Mouse (Mus musculus) neural tube, embryonic 13.5 days (tissue): ENCODE measurements around the gene Dnah14. TPM values are rescaled to one million over a fixed set of nuclear protein-coding genes. Genes with fewer than 3 reads are reported as not detected.

Experiments used
- ATAC-seq: fragments of 200-750 bp; cut with Nextera tagmentation; 2 replicates; pipeline ENCODE4 v1.8.0; 2017; ENCODE audit warnings: low read depth, mild to moderate bottlenecking, moderate TSS enrichment, moderate library complexity
- H3K27ac ChIP-seq: fragments of 300-500 bp; sonication (generic); replicated peaks from 2 replicates; pipeline ENCODE4 v1.5.1; 2015; ENCODE audit warnings: moderate library complexity, mild to moderate bottlenecking, inconsistent platforms
- H3K27me3 ChIP-seq: fragments of 300-500 bp; sonication (generic); 2 replicates; pipeline ENCODE4 v1.6.1; 2015; ENCODE audit warnings: mild to moderate bottlenecking, inconsistent platforms
- H3K36me3 ChIP-seq: fragments of 300-500 bp; sonication (generic); 2 replicates; pipeline ENCODE4 v1.6.1; 2015; ENCODE audit warnings: mild to moderate bottlenecking, inconsistent platforms
- H3K4me1 ChIP-seq: fragments of 300-500 bp; sonication (generic); replicated peaks from 2 replicates; pipeline ENCODE4 v1.6.1; 2015; ENCODE audit warnings: inconsistent platforms
- H3K4me2 ChIP-seq: fragments of 300-500 bp; sonication (generic); 2 replicates; pipeline ENCODE4 v1.6.1; 2015; ENCODE audit warnings: inconsistent platforms, mild to moderate bottlenecking, moderate library complexity
- H3K4me3 ChIP-seq: fragments of 300-500 bp; sonication (generic); 2 replicates; pipeline ENCODE4 v1.5.1; 2015; ENCODE audit warnings: mild to moderate bottlenecking, inconsistent platforms
- H3K9ac ChIP-seq: fragments of 300-500 bp; sonication (generic); 2 replicates; pipeline ENCODE4 v1.6.1; 2015; ENCODE audit warnings: moderate library complexity, mild to moderate bottlenecking, inconsistent platforms
- H3K9me3 ChIP-seq: fragments of 300-500 bp; sonication (generic); 2 replicates; pipeline ENCODE4 v1.6.1; 2016; ENCODE audit warnings: inconsistent platforms
- WGBS: fragments of 180-500 bp; shearing (Covaris S2); methylation state at CpG from one replicate; pipeline ENCODE4 v1.1.7; 2015; 5-methylcytosine and 5-hydroxymethylcytosine counted together
- polyA plus RNA-seq: library from polyadenylated mRNA; unstranded; fragments of >200 nt; fragmentation: Nextera tagmentation; extraction: Ambion mirVana; gene quantifications from 2 replicates; pipeline ENCODE4 v1.2.1, GENCODE M21; 2015

Dnah14 gene
- polyA plus RNA-seq, 1 experiment from 2014 or later: 0.47 TPM

GRCm38 (mm10) chr1:181555475-181555874, 20.9 kb upstream of the Dnah14 start:
- peaks cover 6% of the 10 kb centered on the region; the same call in 1 of the 2 replicates for H3K27me3 ChIP-seq
- 87% methylated on average over 5 of the region's 5 CpGs for WGBS
- no peak for ATAC-seq
- peaks cover 20% of the 10 kb centered on the region for H3K4me1 ChIP-seq
- H3K36me3 ChIP-seq: no peaks in the 10 kb centered on the region
- H3K4me2 ChIP-seq: no peak overlapping the region
- no peak overlapping the region for H3K27ac ChIP-seq
- no peak overlapping the region for H3K9ac ChIP-seq
- H3K4me3 ChIP-seq: no peak overlapping the region
- H3K9me3 ChIP-seq: no peaks in the 10 kb centered on the region

DNA sequence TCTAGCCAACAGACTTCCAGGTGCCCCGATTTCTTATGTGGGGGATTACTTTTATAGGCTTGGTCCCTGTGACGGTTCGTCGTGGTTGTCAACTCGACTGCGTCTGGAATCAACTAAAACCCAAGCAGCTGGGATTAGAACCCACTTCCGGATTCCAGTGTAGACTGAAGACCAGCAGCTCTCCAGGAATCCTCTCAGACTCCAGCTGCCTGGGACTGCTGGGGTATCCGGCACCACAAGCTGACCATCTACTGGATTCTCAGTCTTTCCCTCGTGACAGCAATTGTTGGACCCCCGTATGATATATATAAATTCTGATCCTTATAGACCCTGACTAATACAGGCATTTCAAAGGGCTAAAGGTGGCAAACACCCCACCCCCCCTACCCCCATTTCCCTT, 16.7 kb upstream of the Dnah14 start:
- Histone ChIP-seq H3K9me3 (no peaks in the 10 kb centered on the region), H3K9ac (no peak overlapping the region), H3K27me3 (peaks cover 3% of the 10 kb centered on the region; the same call in 1 of the 2 replicates), H3K27ac (no peak overlapping the region), H3K36me3 (no peaks in the 10 kb centered on the region), H3K4me1 (peaks cover 30% of the 10 kb centered on the region), H3K4me3 (no peak overlapping the region), H3K4me2 (no peak overlapping the region)
- 72% methylated on average over 10 of the region's 10 CpGs for WGBS
- no peak for ATAC-seq

DNA sequence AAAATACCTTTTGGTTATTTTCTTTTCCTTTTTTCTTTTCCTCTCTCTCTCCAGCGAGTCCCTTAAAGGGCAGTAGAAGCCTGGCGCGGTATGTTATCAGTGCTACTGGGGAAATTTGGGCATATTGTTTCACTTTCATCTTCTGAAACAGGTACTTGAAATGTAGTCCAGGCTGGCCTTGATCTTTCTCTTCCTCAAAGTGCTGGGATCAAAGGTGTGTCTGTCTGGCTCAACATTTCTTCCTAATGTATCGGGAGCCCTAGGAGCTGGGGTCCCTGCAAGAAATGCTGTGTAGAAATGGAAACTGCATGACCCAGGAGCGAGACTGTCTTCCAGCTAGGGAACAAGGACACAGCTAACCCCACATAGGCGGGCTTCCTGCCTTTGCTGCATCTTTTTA, 16.0 kb upstream of the Dnah14 start:
- whole genome bisulfite sequencing: 76% methylated on average over 6 of the region's 6 CpGs
- ATAC-seq: peak; percentile 55; the same call in 1 of the 2 replicates
- Histone ChIP-seq H3K9me3 (no peaks in the 10 kb centered on the region), H3K27me3 (peaks cover 3% of the 10 kb centered on the region; the same call in 1 of the 2 replicates), H3K36me3 (no peaks in the 10 kb centered on the region), H3K4me2 (no peak overlapping the region), H3K27ac (0 out of 2 replicates have a peak overlapping the region, but pooled peaks have one; percentile 52), H3K9ac (no peak overlapping the region), H3K4me1 (peaks cover 30% of the 10 kb centered on the region), H3K4me3 (no peak overlapping the region)

DNA sequence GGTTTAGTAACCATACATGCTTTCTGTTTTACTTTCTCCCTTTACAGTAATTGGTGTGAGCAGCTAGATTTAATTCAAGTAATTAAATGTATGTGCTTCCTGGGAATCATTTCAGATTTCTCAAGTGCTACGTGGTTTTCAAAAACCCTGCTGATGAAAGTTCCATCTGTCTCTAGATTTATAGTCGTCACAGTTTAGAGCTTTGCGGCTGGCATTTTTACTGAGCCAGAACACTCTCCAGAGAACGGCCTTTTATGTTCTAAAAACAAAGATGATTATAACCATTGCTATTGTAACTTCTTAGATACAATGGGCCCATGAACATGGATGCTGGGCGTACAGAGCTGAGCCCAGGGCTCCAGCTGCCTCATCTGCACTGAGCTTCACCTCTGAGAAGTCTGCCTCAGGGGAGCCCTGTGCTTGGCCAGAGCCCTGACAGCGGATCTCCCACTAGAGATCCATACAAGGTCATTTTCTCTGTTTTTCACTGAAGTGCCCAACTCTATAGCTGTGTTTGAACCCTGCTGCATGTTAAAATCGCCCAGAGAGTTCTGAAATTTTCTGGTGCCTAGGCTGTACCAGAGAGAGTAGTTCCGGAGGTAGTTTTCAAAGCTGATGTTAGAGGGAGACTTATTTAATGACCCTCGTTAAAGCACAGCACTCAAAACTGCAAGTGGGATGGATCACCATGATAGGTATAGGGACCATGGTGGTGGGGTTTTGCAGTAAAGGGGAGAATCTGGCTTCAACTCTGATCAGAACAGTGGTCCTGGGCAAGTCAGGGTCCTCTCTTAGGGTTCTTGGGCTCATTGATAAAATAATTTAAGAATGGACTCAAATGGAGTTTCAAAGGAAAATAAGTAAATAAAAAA, 15.2 kb upstream of the Dnah14 start:
- Histone ChIP-seq H3K9me3 (no peaks in the 10 kb centered on the region), H3K36me3 (no peaks in the 10 kb centered on the region), H3K9ac (no peak overlapping the region), H3K27me3 (peaks cover 3% of the 10 kb centered on the region; the same call in 1 of the 2 replicates), H3K4me2 (no peak overlapping the region), H3K27ac (peak overlapping the region; percentile 57; the same call in 1 of the 2 replicates), H3K4me3 (no peak overlapping the region), H3K4me1 (peaks cover 30% of the 10 kb centered on the region)
- ATAC-seq: peak; percentile 84
- whole genome bisulfite sequencing: 14% methylated on average over 9 of the region's 9 CpGs

- Histone ChIP-seq H3K4me2 (no peak overlapping the region), H3K4me3 (no peak overlapping the region), H3K9me3 (no peaks in the 10 kb centered on the region), H3K9ac (no peak overlapping the region), H3K4me1 (peaks cover 30% of the 10 kb centered on the region), H3K27me3 (peaks cover 3% of the 10 kb centered on the region; the same call in 1 of the 2 replicates), H3K36me3 (no peaks in the 10 kb centered on the region), H3K27ac (no peak overlapping the region)
- WGBS: 10% methylated on average over 8 of the region's 8 CpGs
- no peak for ATAC-seq
Measured at GRCm38 (mm10) chr1:181561768-181562444, 14.5 kb upstream of the Dnah14 start.

DNA sequence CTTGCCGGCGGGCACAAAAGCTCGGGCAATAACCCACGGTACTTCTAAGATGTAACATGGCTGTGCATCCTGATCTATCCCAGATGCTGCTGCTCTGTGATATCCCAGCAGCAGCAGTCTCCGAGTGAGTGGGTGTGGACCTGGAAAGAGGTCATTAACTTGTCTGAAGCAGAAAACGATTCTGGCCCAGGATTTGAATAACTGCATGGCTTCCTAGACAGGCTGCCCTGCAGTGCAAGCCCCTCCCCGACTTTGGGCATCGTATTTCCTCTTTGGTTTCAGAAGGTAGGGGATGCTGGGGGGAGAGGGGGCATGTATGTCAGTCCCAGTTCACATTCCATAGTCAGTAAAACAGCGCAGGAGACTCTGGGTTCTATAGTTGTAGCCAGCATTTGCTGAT, 6.9 kb upstream of the Dnah14 start:
- WGBS: 74% methylated on average over 9 of the region's 9 CpGs
- Histone ChIP-seq H3K9me3 (no peaks in the 10 kb centered on the region), H3K4me2 (no peak overlapping the region), H3K4me3 (no peak overlapping the region), H3K9ac (no peak overlapping the region), H3K27ac (no peak overlapping the region), H3K27me3 (no peaks in the 10 kb centered on the region), H3K4me1 (no peaks in the 10 kb centered on the region), H3K36me3 (no peaks in the 10 kb centered on the region)
- no peak for ATAC-seq

- Histone ChIP-seq H3K4me1 (no peaks in the 10 kb centered on the region), H3K4me2 (peak overlapping the region; percentile 34)
- no peak; the same call in 1 of the 2 replicates for ATAC-seq
Measured at GRCm38 (mm10) chr1:181583152-181583551, 6.8 kb downstream of the Dnah14 start.

DNA sequence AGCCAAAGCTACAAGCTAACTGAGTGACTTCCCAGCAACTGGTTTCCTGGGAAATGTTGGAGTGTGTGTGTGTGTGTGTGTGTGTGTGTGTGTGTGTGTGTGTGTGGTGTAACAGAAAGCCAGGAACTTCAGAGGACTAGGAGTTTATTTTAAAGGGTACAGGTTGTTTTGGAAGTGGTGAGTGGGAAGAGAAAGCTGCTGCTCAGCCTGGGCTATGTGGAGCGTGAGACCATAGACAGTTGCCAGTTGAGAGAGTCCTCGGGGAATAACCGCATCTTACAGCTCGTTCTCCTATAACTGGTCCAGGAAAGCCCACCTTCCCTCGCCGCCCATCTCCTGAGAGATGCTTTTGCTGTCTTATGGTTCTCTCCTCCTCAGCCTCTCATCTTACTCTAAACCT, 12.8 kb downstream of the Dnah14 start:
- no peaks in the 10 kb centered on the region for H3K9me3 ChIP-seq
- WGBS: 87% methylated on average over 6 of the region's 6 CpGs
- no peak overlapping the region for H3K4me2 ChIP-seq
- H3K4me3 ChIP-seq: no peak overlapping the region
- H3K27ac ChIP-seq: no peak overlapping the region
- no peaks in the 10 kb centered on the region for H3K27me3 ChIP-seq
- ATAC-seq: no peak
- H3K4me1 ChIP-seq: no peaks in the 10 kb centered on the region
- no peak overlapping the region for H3K9ac ChIP-seq
- H3K36me3 ChIP-seq: no peaks in the 10 kb centered on the region

More at GRCm38 (mm10) chr1:181583152-181583551, 6.8 kb downstream of the Dnah14 start:
- Histone ChIP-seq H3K4me3 (no peak overlapping the region), H3K9ac (no peak overlapping the region), H3K36me3 (no peaks in the 10 kb centered on the region), H3K27me3 (no peaks in the 10 kb centered on the region), H3K27ac (no peak overlapping the region), H3K9me3 (no peaks in the 10 kb centered on the region)
- WGBS: 55% methylated on average over 8 of the region's 8 CpGs

DNA sequence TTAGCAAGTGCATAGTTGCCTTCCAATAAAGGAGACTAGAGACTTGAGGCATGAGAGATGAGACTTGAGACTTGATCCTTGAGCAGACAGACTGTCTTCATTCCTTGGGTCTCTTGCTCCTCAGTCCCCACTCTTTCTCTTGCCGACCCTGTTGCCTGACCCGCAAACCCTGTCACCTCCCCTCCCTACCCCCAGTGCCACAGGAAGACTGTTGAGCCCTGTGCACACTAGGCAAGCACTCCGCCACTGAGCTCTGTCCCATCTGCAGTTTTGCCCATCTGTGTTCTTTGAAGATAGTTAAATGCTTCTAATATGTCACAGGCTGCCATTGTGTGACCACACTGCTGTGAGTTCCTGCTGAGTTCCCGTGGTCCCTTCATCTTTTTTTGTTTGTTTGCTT, 23.0 kb downstream of the Dnah14 start:
- Histone ChIP-seq H3K4me1 (no peaks in the 10 kb centered on the region), H3K9ac (no peak overlapping the region), H3K9me3 (no peaks in the 10 kb centered on the region), H3K4me2 (no peak overlapping the region), H3K36me3 (no peaks in the 10 kb centered on the region), H3K27ac (no peak overlapping the region), H3K4me3 (no peak overlapping the region), H3K27me3 (no peaks in the 10 kb centered on the region)
- ATAC-seq: no peak
- WGBS: 39% methylated on average over 4 of the region's 4 CpGs

DNA sequence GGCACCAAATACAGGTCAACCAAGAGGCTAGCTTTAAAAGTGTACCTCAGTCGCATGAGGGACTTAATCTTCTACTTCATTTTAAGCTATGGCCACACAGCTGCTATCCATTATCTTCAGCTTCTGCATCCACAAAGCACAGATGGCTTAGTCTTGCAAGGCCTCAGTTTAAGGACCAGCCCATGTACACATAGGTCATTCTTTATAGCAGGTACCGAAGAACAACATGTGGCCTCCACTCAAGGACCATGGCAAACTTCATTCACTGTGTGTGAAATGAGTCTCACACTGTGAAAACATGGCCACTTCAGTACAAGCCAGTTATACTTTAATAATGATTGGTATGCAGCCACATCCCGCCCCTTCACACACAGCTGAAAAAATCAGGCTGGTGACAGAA, 34.8 kb downstream of the Dnah14 start:
- Histone ChIP-seq H3K9ac (no peak overlapping the region), H3K4me1 (no peaks in the 10 kb centered on the region), H3K9me3 (no peaks in the 10 kb centered on the region), H3K27me3 (no peaks in the 10 kb centered on the region), H3K4me2 (no peak overlapping the region), H3K36me3 (no peaks in the 10 kb centered on the region), H3K27ac (no peak overlapping the region), H3K4me3 (no peak overlapping the region)
- no peak for ATAC-seq
- WGBS: 59% methylated on average over 3 of the region's 3 CpGs

- peak; percentile 47; the same call in 1 of the 2 replicates for ATAC-seq
- Histone ChIP-seq H3K9me3 (no peaks in the 10 kb centered on the region), H3K4me1 (no peaks in the 10 kb centered on the region), H3K9ac (no peak overlapping the region), H3K27ac (no peak overlapping the region), H3K4me2 (no peak overlapping the region), H3K36me3 (no peaks in the 10 kb centered on the region), H3K4me3 (no peak overlapping the region), H3K27me3 (no peaks in the 10 kb centered on the region)
- 46% methylated on average over 11 of the region's 11 CpGs for WGBS
Measured at GRCm38 (mm10) chr1:181615866-181616491, 39.6 kb downstream of the Dnah14 start.

- no peak overlapping the region for H3K4me3 ChIP-seq
- 52% methylated on average over 5 of the region's 5 CpGs for WGBS
- no peak overlapping the region for H3K9ac ChIP-seq
- ATAC-seq: no peak
- no peak overlapping the region for H3K4me2 ChIP-seq
- H3K27me3 ChIP-seq: no peaks in the 10 kb centered on the region
- H3K9me3 ChIP-seq: no peaks in the 10 kb centered on the region
- no peaks in the 10 kb centered on the region for H3K36me3 ChIP-seq
- H3K4me1 ChIP-seq: no peaks in the 10 kb centered on the region
- no peak overlapping the region for H3K27ac ChIP-seq
Measured at GRCm38 (mm10) chr1:181617332-181617731, 41.0 kb downstream of the Dnah14 start.
